In the genomic region with DNA sequence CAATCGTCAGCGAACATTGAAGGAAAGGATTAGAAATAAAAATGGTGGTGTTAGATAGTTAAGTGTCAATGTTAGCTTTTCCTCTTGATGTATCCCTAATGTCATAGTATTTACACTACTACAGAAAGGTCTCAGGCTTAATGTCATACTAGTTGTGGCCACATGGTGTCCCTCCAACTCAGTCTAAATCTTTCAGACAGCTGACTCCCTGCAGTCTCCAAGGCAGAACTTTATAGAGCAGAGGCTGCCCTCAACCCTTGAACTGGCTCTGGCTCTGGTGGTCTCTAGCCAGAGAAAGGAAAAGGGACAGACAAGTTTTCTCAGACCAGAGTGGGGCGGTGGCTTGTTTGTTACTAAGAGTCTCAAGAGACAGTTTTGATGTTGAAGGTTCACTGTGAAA, we compare ENCODE assay signal across 9 mouse cellular contexts.
A peak's percentile ranks its signal among the peaks of the same experiment; 100 is the strongest.
DNase-seq lines count a peak whose midpoint lies in the region; ATAC-seq and TF ChIP-seq lines count a peak whose summit lies in the region.
"Had no signal": no experiment of that assay in that cellular context is flagged by ENCODE, and none has a peak within 500 bp of the region (broad histone marks: within the 10 kb centered on the region; RNA-seq: fewer than 3 reads in every experiment).

No protein-coding gene starts in this region.

- peak; percentile 58 for TF ChIP-seq CTCF in E14TG2a.4 (conservative IDR thresholded peaks at IDR 0.05; ENCODE audit: low read length)
- peak; percentile 86 for TF ChIP-seq CTCF in liver, postnatal 0 days (IDR thresholded peaks at IDR 0.05; ENCODE audit: low read depth)

- ATAC-seq in kidney, embryonic 15.5 days (replicated peaks; ENCODE audit: low FRiP score): 0 out of 2 replicates have a peak, but pooled peaks have one; percentile 52
- no peak for ATAC-seq in liver, postnatal 0 days
- ATAC-seq in neutrophil, adult 5-6 weeks (ENCODE audit: extremely low read depth, insufficient number of reproducible peaks, low FRiP score, poor library complexity, severe bottlenecking): peak; percentile 34; the same call in 1 of the 2 replicates

- H3K27ac ChIP-seq in kidney, embryonic 15.5 days: no peak overlapping the region
- no peak overlapping the region for H3K27ac ChIP-seq in liver, postnatal 0 days (ENCODE audit: low read depth)
- H3K27ac ChIP-seq: stomach, embryonic 15.5 days had no signal

- no peaks in the 10 kb centered on the region for H3K36me3 ChIP-seq in E14TG2a.4 (ENCODE audit: insufficient read depth, low read length)
- no peaks in the 10 kb centered on the region for H3K36me3 ChIP-seq in kidney, embryonic 15.5 days
- H3K36me3 ChIP-seq in liver, postnatal 0 days (replicated peaks; ENCODE audit: insufficient read depth, low read length): no peaks in the 10 kb centered on the region
- H3K36me3 ChIP-seq: heart, embryonic 13.5 days; stomach, embryonic 15.5 days had no signal

- peaks cover 7% of the 10 kb centered on the region for H3K4me1 ChIP-seq in E14TG2a.4 (replicated peaks; ENCODE audit: low read depth, low read length)
- peaks cover 35% of the 10 kb centered on the region for H3K4me1 ChIP-seq in kidney, embryonic 15.5 days
- H3K4me1 ChIP-seq in liver, postnatal 0 days (ENCODE audit: insufficient read depth): peaks cover 20% of the 10 kb centered on the region

- no peak overlapping the region for H3K4me2 ChIP-seq in kidney, embryonic 15.5 days
- no peak overlapping the region for H3K4me2 ChIP-seq in liver, postnatal 0 days (ENCODE audit: low read depth, low read length)
- H3K4me2 ChIP-seq: heart, embryonic 13.5 days; stomach, embryonic 15.5 days had no signal

- H3K27me3 ChIP-seq in E14TG2a.4 (ENCODE audit: insufficient read depth, low read length): peaks cover 10% of the 10 kb centered on the region; the same call in 1 of the 2 replicates
- no peaks in the 10 kb centered on the region for H3K27me3 ChIP-seq in kidney, embryonic 15.5 days
- H3K27me3 ChIP-seq in liver, postnatal 0 days (ENCODE audit: insufficient read depth, low read length): 0 out of 2 replicates have a peak, but pooled peaks cover 3% of the 10 kb centered on the region
- H3K27me3 ChIP-seq: heart, embryonic 13.5 days; stomach, embryonic 15.5 days had no signal

- TF ChIP-seq EP300 in liver, postnatal 0 days (IDR thresholded peaks at IDR 0.05; ENCODE audit: low read depth): no peak

- peak; percentile 50 for DNase-seq in A20 (ENCODE audit: low read depth, low spot score)
- DNase-seq in cerebellum, postnatal 10 days: peak; percentile 81 to 85
- peak; percentile 36 to 60 for DNase-seq in frontal cortex, postnatal 25 days (ENCODE audit: low spot score in 2 of 2)
- DNase-seq in liver, postnatal 0 days: peak; percentile 60

- H3K4me3 ChIP-seq in E14TG2a.4 (replicated peaks; ENCODE audit: low read length): no peak overlapping the region
- H3K4me3 ChIP-seq in kidney, embryonic 15.5 days (replicated peaks): no peak overlapping the region
- no peak overlapping the region for H3K4me3 ChIP-seq in liver, postnatal 0 days (ENCODE audit: low read depth, low read length)
- H3K4me3 ChIP-seq: heart, embryonic 13.5 days; stomach, embryonic 15.5 days had no signal

- WGBS in kidney, embryonic 15.5 days: 49% methylated on average over 3 of the region's 3 CpGs
- 57% methylated on average over 3 of the region's 3 CpGs for WGBS in liver, postnatal 0 days (ENCODE audit: insufficient replicate concordance)

- H3K9ac ChIP-seq in kidney, embryonic 15.5 days: no peak overlapping the region
- H3K9ac ChIP-seq in liver, postnatal 0 days (replicated peaks): no peak overlapping the region
- H3K9ac ChIP-seq: heart, embryonic 13.5 days; stomach, embryonic 15.5 days had no signal

- no peaks in the 10 kb centered on the region for H3K9me3 ChIP-seq in E14TG2a.4 (ENCODE audit: low read length)
- no peaks in the 10 kb centered on the region for H3K9me3 ChIP-seq in kidney, embryonic 15.5 days (replicated peaks)
- H3K9me3 ChIP-seq in liver, postnatal 0 days (ENCODE audit: low read length): no peaks in the 10 kb centered on the region
- H3K9me3 ChIP-seq: heart, embryonic 13.5 days; stomach, embryonic 15.5 days had no signal
